Mouse (Mus musculus): ENCODE data around the gene Gm48552. TPM values are rescaled to one million over a fixed set of nuclear protein-coding genes. Genes with fewer than 3 reads are reported as not detected.
A peak's percentile ranks its signal among the peaks of the same experiment; 100 is the strongest.

Gm48552 gene
- polyA plus RNA-seq, 1 experiment = 1.0 TPM

GRCm38 (mm10) chr10:81402227-81402765 lies 13.5 kb downstream of the Gm48552 start:
- H3K4me3 ChIP-seq (ENCODE audit: insufficient read depth, low read depth, low read length) = no peak overlapping the region
- 36% methylated on average over 7 of the region's 7 CpGs for WGBS

GRCm38 (mm10) chr10:81403511-81403910 lies 14.7 kb downstream of the Gm48552 start:
- H3K4me1 ChIP-seq (ENCODE audit: control insufficient read depth, insufficient read depth, low read length) = peaks cover 26% of the 10 kb centered on the region

More at GRCm38 (mm10) chr10:81402227-81402765, 13.5 kb downstream of the Gm48552 start:
- DNase-seq = no peak
- no peak for TF ChIP-seq POLR2A (IDR thresholded peaks at IDR 0.05; ENCODE audit: low read depth, low read length)
- H3K36me3 ChIP-seq (ENCODE audit: control insufficient read depth, insufficient read depth, low read length) = peaks cover 12% of the 10 kb centered on the region
- H3K27ac ChIP-seq (ENCODE audit: insufficient read depth, low read depth, low read length) = peak overlapping the region; percentile 51
- H3K27me3 ChIP-seq (replicated peaks; ENCODE audit: control insufficient read depth, insufficient read depth, low read length) = no peaks in the 10 kb centered on the region
- peaks cover 19% of the 10 kb centered on the region for H3K4me1 ChIP-seq (ENCODE audit: control insufficient read depth, insufficient read depth, low read length)

GRCm38 (mm10) chr10:81404082-81404481 lies 15.3 kb downstream of the Gm48552 start:
- no peaks in the 10 kb centered on the region for H3K27me3 ChIP-seq (replicated peaks; ENCODE audit: control insufficient read depth, insufficient read depth, low read length)
- no peak overlapping the region for H3K4me3 ChIP-seq (ENCODE audit: insufficient read depth, low read depth, low read length)
- TF ChIP-seq POLR2A (IDR thresholded peaks at IDR 0.05; ENCODE audit: low read depth, low read length) (no peak), CTCF (conservative IDR thresholded peaks at IDR 0.05; ENCODE audit: insufficient read depth, insufficient read length, low read depth, low read length) (no peak)
- WGBS = 49% methylated on average over 9 of the region's 9 CpGs
- peaks cover 12% of the 10 kb centered on the region for H3K36me3 ChIP-seq (ENCODE audit: control insufficient read depth, insufficient read depth, low read length)
- peaks cover 30% of the 10 kb centered on the region for H3K4me1 ChIP-seq (ENCODE audit: control insufficient read depth, insufficient read depth, low read length)
- H3K27ac ChIP-seq (ENCODE audit: insufficient read depth, low read depth, low read length) = 0 out of 2 replicates have a peak overlapping the region, but pooled peaks have one; percentile 13
- no peak for DNase-seq

More at GRCm38 (mm10) chr10:81403511-81403910, 14.7 kb downstream of the Gm48552 start:
- 83% methylated on average over 10 of the region's 10 CpGs for WGBS
- TF ChIP-seq POLR2A (IDR thresholded peaks at IDR 0.05; ENCODE audit: low read depth, low read length) = no peak
- no peak for TF ChIP-seq CTCF (conservative IDR thresholded peaks at IDR 0.05; ENCODE audit: insufficient read depth, insufficient read length, low read depth, low read length)
- DNase-seq = no peak
- Histone ChIP-seq H3K27me3 (replicated peaks; ENCODE audit: control insufficient read depth, insufficient read depth, low read length) (no peaks in the 10 kb centered on the region), H3K27ac (ENCODE audit: insufficient read depth, low read depth, low read length) (no peak overlapping the region), H3K36me3 (ENCODE audit: control insufficient read depth, insufficient read depth, low read length) (peaks cover 12% of the 10 kb centered on the region), H3K4me3 (ENCODE audit: insufficient read depth, low read depth, low read length) (no peak overlapping the region)

- 55% methylated on average over 18 of the region's 18 CpGs for WGBS
- Histone ChIP-seq H3K27me3 (replicated peaks; ENCODE audit: control insufficient read depth, insufficient read depth, low read length) (no peaks in the 10 kb centered on the region), H3K27ac (ENCODE audit: insufficient read depth, low read depth, low read length) (peak overlapping the region; percentile 21), H3K4me1 (ENCODE audit: control insufficient read depth, insufficient read depth, low read length) (peaks cover 35% of the 10 kb centered on the region), H3K4me3 (ENCODE audit: insufficient read depth, low read depth, low read length) (no peak overlapping the region), H3K36me3 (ENCODE audit: control insufficient read depth, insufficient read depth, low read length) (peaks cover 12% of the 10 kb centered on the region)
- TF ChIP-seq CTCF (conservative IDR thresholded peaks at IDR 0.05; ENCODE audit: insufficient read depth, insufficient read length, low read depth, low read length) (no peak), POLR2A (IDR thresholded peaks at IDR 0.05; ENCODE audit: low read depth, low read length) (no peak)
- peak; percentile 65 for DNase-seq
Measured at GRCm38 (mm10) chr10:81404720-81405119, 15.9 kb downstream of the Gm48552 start.

GRCm38 (mm10) chr10:81405588-81406201 lies 16.9 kb downstream of the Gm48552 start:
- Histone ChIP-seq H3K27me3 (replicated peaks; ENCODE audit: control insufficient read depth, insufficient read depth, low read length) (no peaks in the 10 kb centered on the region), H3K4me1 (ENCODE audit: control insufficient read depth, insufficient read depth, low read length) (peaks cover 45% of the 10 kb centered on the region), H3K36me3 (ENCODE audit: control insufficient read depth, insufficient read depth, low read length) (peaks cover 4% of the 10 kb centered on the region), H3K4me3 (ENCODE audit: insufficient read depth, low read depth, low read length) (no peak overlapping the region), H3K27ac (ENCODE audit: insufficient read depth, low read depth, low read length) (0 out of 2 replicates have a peak overlapping the region, but pooled peaks have one; percentile 9)
- TF ChIP-seq CTCF (conservative IDR thresholded peaks at IDR 0.05; ENCODE audit: insufficient read depth, insufficient read length, low read depth, low read length) (peak; percentile 70), POLR2A (IDR thresholded peaks at IDR 0.05; ENCODE audit: low read depth, low read length) (no peak)
- DNase-seq = peak; percentile 67
- 55% methylated on average over 13 of the region's 13 CpGs for WGBS

- H3K4me1 ChIP-seq (ENCODE audit: control insufficient read depth, insufficient read depth, low read length) = peaks cover 49% of the 10 kb centered on the region
Measured at GRCm38 (mm10) chr10:81406504-81407440, 18.0 kb downstream of the Gm48552 start.

More at GRCm38 (mm10) chr10:81406504-81407440, 18.0 kb downstream of the Gm48552 start:
- no peak for DNase-seq
- Histone ChIP-seq H3K27me3 (replicated peaks; ENCODE audit: control insufficient read depth, insufficient read depth, low read length) (no peaks in the 10 kb centered on the region), H3K27ac (ENCODE audit: insufficient read depth, low read depth, low read length) (peak overlapping the region; percentile 92), H3K4me3 (ENCODE audit: insufficient read depth, low read depth, low read length) (peak overlapping the region; percentile 21), H3K36me3 (ENCODE audit: control insufficient read depth, insufficient read depth, low read length) (peaks cover 3% of the 10 kb centered on the region)
- TF ChIP-seq POLR2A (IDR thresholded peaks at IDR 0.05; ENCODE audit: low read depth, low read length) (no peak), CTCF (conservative IDR thresholded peaks at IDR 0.05; ENCODE audit: insufficient read depth, insufficient read length, low read depth, low read length) (no peak)
- 54% methylated on average over 24 of the region's 24 CpGs for WGBS

Measured in kidney, adult 2 months (tissue).